Mouse (Mus musculus): ENCODE measurements at regions not wholly inside any gene's neighbourhood (a gene's known extent, or its start where the extent isn't known, plus 50 kb on each side); places are given as distances from the start of the nearest gene placed in this dataset.
"Not testable (repeated sequence)": the region's sequence is repeated elsewhere in the genome, so short reads cannot be mapped to it uniquely, and the experiment has no call there.

- DNase-seq (ENCODE audit: low read depth, low spot score), result no peak
These were observed 53.3 kb downstream of the Kif2b start for GRCm38 (mm10) chr11:91524019-91524418.

GRCm38 (mm10) chr11:91479236-91479635 lies 98.1 kb downstream of the Kif2b start:
- DNase-seq (ENCODE audit: low read depth, low spot score), result no peak

GRCm38 (mm10) chr11:91463578-91464401 lies 113.6 kb downstream of the Kif2b start:
- no peak for DNase-seq (ENCODE audit: low read depth, low spot score)

- DNase-seq (ENCODE audit: low read depth, low spot score), result no peak
These were observed 115.4 kb downstream of the Kif2b start for GRCm38 (mm10) chr11:91461946-91462345.

GRCm38 (mm10) chr11:91442361-91442760 lies 135.0 kb downstream of the Kif2b start:
- no peak for DNase-seq (ENCODE audit: low read depth, low spot score)

GRCm38 (mm10) chr11:91432195-91432594 lies 145.2 kb downstream of the Kif2b start:
- no peak for DNase-seq (ENCODE audit: low read depth, low spot score)

GRCm38 (mm10) chr11:91426731-91427130 lies 150.6 kb downstream of the Kif2b start:
- no peak for DNase-seq (ENCODE audit: low read depth, low spot score)

- DNase-seq (ENCODE audit: low read depth, low spot score), result peak; percentile 71
These were observed 190.2 kb downstream of the Kif2b start for GRCm38 (mm10) chr11:91387172-91387571.

GRCm38 (mm10) chr11:91357029-91357428 lies 220.3 kb downstream of the Kif2b start:
- DNase-seq (ENCODE audit: low read depth, low spot score), result peak; percentile 2

- no peak for DNase-seq (ENCODE audit: low read depth, low spot score)
These were observed 234.7 kb downstream of the Kif2b start for GRCm38 (mm10) chr11:91342629-91343028.

GRCm38 (mm10) chr11:91333056-91333455 lies 244.3 kb downstream of the Kif2b start:
- no peak for DNase-seq (ENCODE audit: low read depth, low spot score)

- peak; percentile 17 for DNase-seq (ENCODE audit: low read depth, low spot score)
These were observed 249.8 kb downstream of the Kif2b start for GRCm38 (mm10) chr11:91327543-91327942.

GRCm38 (mm10) chr11:91310212-91310742 lies 267.1 kb downstream of the Kif2b start:
- no peak for DNase-seq (ENCODE audit: low read depth, low spot score)

GRCm38 (mm10) chr11:91289194-91290123 lies 287.9 kb downstream of the Kif2b start:
- no peak for DNase-seq (ENCODE audit: low read depth, low spot score)

- no peak for DNase-seq (ENCODE audit: low read depth, low spot score)
These were observed 291.0 kb downstream of the Kif2b start for GRCm38 (mm10) chr11:91286376-91286775.

- DNase-seq (ENCODE audit: low read depth, low spot score), result no peak
These were observed 315.1 kb downstream of the Kif2b start for GRCm38 (mm10) chr11:91262216-91262615.

GRCm38 (mm10) chr11:91242061-91242460 lies 335.3 kb downstream of the Kif2b start:
- DNase-seq (ENCODE audit: low read depth, low spot score), result not testable (repeated sequence)

GRCm38 (mm10) chr11:91216158-91216557 lies 361.2 kb downstream of the Kif2b start:
- no peak for DNase-seq (ENCODE audit: low read depth, low spot score)

- DNase-seq (ENCODE audit: low read depth, low spot score), result no peak
These were observed 364.3 kb downstream of the Kif2b start for GRCm38 (mm10) chr11:91213104-91213503.

- DNase-seq (ENCODE audit: low read depth, low spot score), result peak; percentile 60
These were observed 370.9 kb downstream of the Kif2b start for GRCm38 (mm10) chr11:91206470-91206869.

- no peak for DNase-seq (ENCODE audit: low read depth, low spot score)
These were observed 372.9 kb downstream of the Kif2b start for GRCm38 (mm10) chr11:91204416-91204815.

- DNase-seq (ENCODE audit: low read depth, low spot score), result peak; percentile 69
These were observed 380.5 kb downstream of the Kif2b start for GRCm38 (mm10) chr11:91196841-91197240.

Measured in ES-CJ7 (cell line).